Mouse (Mus musculus) left cerebral cortex, adult 9 months (tissue): ENCODE results near the gene Paqr5.

Source experiments
- DNase-seq, 2 experiments: peaks; one replicate each; pipeline ENCODE4 v3.0.0; 2022; ENCODE audit warnings: low spot score in 2 of 2

Gene Paqr5

GRCm38 (mm10) chr9:62013316-62014097 is 13.1 kb downstream of the Paqr5 start:
- DNase-seq = no peak

- no peak for DNase-seq
Measured at GRCm38 (mm10) chr9:62008360-62008759, 18.3 kb downstream of the Paqr5 start.

GRCm38 (mm10) chr9:62007028-62007427 is 19.6 kb downstream of the Paqr5 start:
- DNase-seq = no peak

- no peak for DNase-seq
Measured at GRCm38 (mm10) chr9:62003611-62004010, 23.0 kb downstream of the Paqr5 start.

- no peak for DNase-seq
Measured at GRCm38 (mm10) chr9:61999653-62000420, 26.8 kb downstream of the Paqr5 start.

- no peak for DNase-seq
Measured at GRCm38 (mm10) chr9:61997860-61998259, 28.8 kb downstream of the Paqr5 start.

GRCm38 (mm10) chr9:61991158-61991557 is 35.5 kb downstream of the Paqr5 start:
- no peak for DNase-seq

- no peak for DNase-seq
Measured at GRCm38 (mm10) chr9:61990738-61991137, 35.9 kb downstream of the Paqr5 start.

- no peak for DNase-seq
Measured at GRCm38 (mm10) chr9:61986055-61986454, 40.6 kb downstream of the Paqr5 start.

GRCm38 (mm10) chr9:61985183-61985863 is 41.3 kb downstream of the Paqr5 start:
- DNase-seq = peak in 1 of 2 experiments; percentile 51

GRCm38 (mm10) chr9:61982940-61983620 is 43.6 kb downstream of the Paqr5 start:
- no peak for DNase-seq

- no peak for DNase-seq
Measured at GRCm38 (mm10) chr9:61981876-61982275, 44.8 kb downstream of the Paqr5 start.

- DNase-seq = no peak
Measured at GRCm38 (mm10) chr9:61979983-61980382, 46.7 kb downstream of the Paqr5 start.

GRCm38 (mm10) chr9:61977258-61977945 is 49.3 kb downstream of the Paqr5 start:
- no peak for DNase-seq

GRCm38 (mm10) chr9:61972031-61972430 is 54.6 kb downstream of the Paqr5 start:
- no peak for DNase-seq

GRCm38 (mm10) chr9:61971045-61971444 is 55.6 kb downstream of the Paqr5 start:
- DNase-seq = no peak

GRCm38 (mm10) chr9:61967357-61967756 is 59.3 kb downstream of the Paqr5 start:
- DNase-seq = peak; percentile 39 to 55

- no peak for DNase-seq
Measured at GRCm38 (mm10) chr9:61965987-61966386, 60.7 kb downstream of the Paqr5 start.

- DNase-seq = peak; percentile 14 to 78
Measured at GRCm38 (mm10) chr9:61965411-61965930, 61.2 kb downstream of the Paqr5 start.

GRCm38 (mm10) chr9:61963356-61963755 is 63.3 kb downstream of the Paqr5 start:
- DNase-seq = no peak

GRCm38 (mm10) chr9:61961181-61961580 is 65.5 kb downstream of the Paqr5 start:
- DNase-seq = no peak
